Mouse (Mus musculus): ENCODE data around the gene Nr1h3.
"Not testable (repeated sequence)": the region's sequence is repeated elsewhere in the genome, so short reads cannot be mapped to it uniquely, and the experiment has no call there.

Gene Nr1h3

GRCm38 (mm10) chr2:91202222-91202971, at the start of gene Nr1h3, which contains the start of gene Acp2:
TSS of gene Nr1h3 (minus strand) at chr2:91202834.
TSS of gene Acp2 (plus strand) at chr2:91202885.
- peak; percentile 92 for DNase-seq (ENCODE audit: low spot score)

- DNase-seq (ENCODE audit: low spot score): no peak
Measured at GRCm38 (mm10) chr2:91252001-91252400, 49.4 kb upstream of the Nr1h3 start.

- no peak for DNase-seq (ENCODE audit: low spot score)
Measured at GRCm38 (mm10) chr2:91248366-91248765, 45.7 kb upstream of the Nr1h3 start.

GRCm38 (mm10) chr2:91244557-91245228, 42.1 kb upstream of the Nr1h3 start:
- no peak for DNase-seq (ENCODE audit: low spot score)

GRCm38 (mm10) chr2:91243416-91243815, 40.8 kb upstream of the Nr1h3 start:
- DNase-seq (ENCODE audit: low spot score): no peak

GRCm38 (mm10) chr2:91242547-91242946, 39.9 kb upstream of the Nr1h3 start:
- DNase-seq (ENCODE audit: low spot score): no peak

- not testable (repeated sequence) for DNase-seq (ENCODE audit: low spot score)
Measured at GRCm38 (mm10) chr2:91237511-91238080, 35.0 kb upstream of the Nr1h3 start.

- peak; percentile 76 for DNase-seq (ENCODE audit: low spot score)
Measured at GRCm38 (mm10) chr2:91236601-91237510, 34.2 kb upstream of the Nr1h3 start, which contains the start of gene Ddb2. TSS of gene Ddb2 (minus strand) at chr2:91236982.

GRCm38 (mm10) chr2:91229735-91230134, 27.1 kb upstream of the Nr1h3 start:
- peak; percentile 46 for DNase-seq (ENCODE audit: low spot score)

GRCm38 (mm10) chr2:91223614-91224013, 21.0 kb upstream of the Nr1h3 start:
- no peak for DNase-seq (ENCODE audit: low spot score)

- DNase-seq (ENCODE audit: low spot score): no peak
Measured at GRCm38 (mm10) chr2:91220501-91220900, 17.9 kb upstream of the Nr1h3 start.

GRCm38 (mm10) chr2:91217032-91217431, 14.4 kb upstream of the Nr1h3 start:
- no peak for DNase-seq (ENCODE audit: low spot score)

GRCm38 (mm10) chr2:91213311-91213710, 10.7 kb upstream of the Nr1h3 start:
- no peak for DNase-seq (ENCODE audit: low spot score)

GRCm38 (mm10) chr2:91206254-91206775, 3.7 kb upstream of the Nr1h3 start:
- DNase-seq (ENCODE audit: low spot score): no peak

- DNase-seq (ENCODE audit: low spot score): no peak
Measured at GRCm38 (mm10) chr2:91202972-91203656, 480 bp upstream of the Nr1h3 start.

- no peak for DNase-seq (ENCODE audit: low spot score)
Measured at GRCm38 (mm10) chr2:91198888-91199287, 3.7 kb downstream of the Nr1h3 start.

GRCm38 (mm10) chr2:91196577-91197001, 6.0 kb downstream of the Nr1h3 start:
- DNase-seq (ENCODE audit: low spot score): no peak

- no peak for DNase-seq (ENCODE audit: low spot score)
Measured at GRCm38 (mm10) chr2:91194624-91195332, 7.9 kb downstream of the Nr1h3 start.

- DNase-seq (ENCODE audit: low spot score): no peak
Measured at GRCm38 (mm10) chr2:91190501-91190900, 12.1 kb downstream of the Nr1h3 start.

GRCm38 (mm10) chr2:91187431-91187830, 15.2 kb downstream of the Nr1h3 start:
- no peak for DNase-seq (ENCODE audit: low spot score)
